Mouse (Mus musculus): ENCODE measurements around the gene Slc36a3.

The Slc36a3 gene

GRCm38 (mm10) chr11:55144011-55144410 lies 7.5 kb downstream of the Slc36a3 start:
- no peak for DNase-seq (ENCODE audit: low read depth, low spot score)

GRCm38 (mm10) chr11:55141502-55141901 lies 10.0 kb downstream of the Slc36a3 start:
- DNase-seq (ENCODE audit: low read depth, low spot score) = no peak

GRCm38 (mm10) chr11:55137646-55138045 lies 13.9 kb downstream of the Slc36a3 start:
- DNase-seq (ENCODE audit: low read depth, low spot score) = no peak

- no peak for DNase-seq (ENCODE audit: low read depth, low spot score)
These were observed 14.5 kb downstream of the Slc36a3 start for GRCm38 (mm10) chr11:55136770-55137547.

GRCm38 (mm10) chr11:55134871-55135270 lies 16.6 kb downstream of the Slc36a3 start:
- no peak for DNase-seq (ENCODE audit: low read depth, low spot score)

GRCm38 (mm10) chr11:55134407-55134806 lies 17.1 kb downstream of the Slc36a3 start:
- no peak for DNase-seq (ENCODE audit: low read depth, low spot score)

- DNase-seq (ENCODE audit: low read depth, low spot score) = no peak
These were observed 18.3 kb downstream of the Slc36a3 start for GRCm38 (mm10) chr11:55133204-55133603.

- DNase-seq (ENCODE audit: low read depth, low spot score) = no peak
These were observed 19.6 kb downstream of the Slc36a3 start for GRCm38 (mm10) chr11:55131946-55132345.

GRCm38 (mm10) chr11:55131077-55131742 lies 20.3 kb downstream of the Slc36a3 start:
- peak; percentile 89 for DNase-seq (ENCODE audit: low read depth, low spot score)

- no peak for DNase-seq (ENCODE audit: low read depth, low spot score)
These were observed 23.1 kb downstream of the Slc36a3 start for GRCm38 (mm10) chr11:55128411-55128810.

- DNase-seq (ENCODE audit: low read depth, low spot score) = no peak
These were observed 23.6 kb downstream of the Slc36a3 start for GRCm38 (mm10) chr11:55127937-55128336.

GRCm38 (mm10) chr11:55126663-55127062 lies 24.8 kb downstream of the Slc36a3 start:
- DNase-seq (ENCODE audit: low read depth, low spot score) = no peak

GRCm38 (mm10) chr11:55121430-55121829 lies 30.1 kb downstream of the Slc36a3 start:
- DNase-seq (ENCODE audit: low read depth, low spot score) = no peak

- DNase-seq (ENCODE audit: low read depth, low spot score) = peak; percentile 64
These were observed 30.7 kb downstream of the Slc36a3 start for GRCm38 (mm10) chr11:55120821-55121271.

- DNase-seq (ENCODE audit: low read depth, low spot score) = peak; percentile 53
These were observed 31.2 kb downstream of the Slc36a3 start for GRCm38 (mm10) chr11:55120279-55120678.

- DNase-seq (ENCODE audit: low read depth, low spot score) = no peak
These were observed 34.5 kb downstream of the Slc36a3 start for GRCm38 (mm10) chr11:55117031-55117430.

GRCm38 (mm10) chr11:55116004-55116403 lies 35.5 kb downstream of the Slc36a3 start:
- DNase-seq (ENCODE audit: low read depth, low spot score) = no peak

- DNase-seq (ENCODE audit: low read depth, low spot score) = peak; percentile 55
These were observed 37.2 kb downstream of the Slc36a3 start for GRCm38 (mm10) chr11:55114291-55114690.

GRCm38 (mm10) chr11:55113861-55114250 lies 37.7 kb downstream of the Slc36a3 start:
- peak; percentile 85 for DNase-seq (ENCODE audit: low read depth, low spot score)

GRCm38 (mm10) chr11:55113209-55113860 lies 38.2 kb downstream of the Slc36a3 start:
- peak; percentile 83 for DNase-seq (ENCODE audit: low read depth, low spot score)

- DNase-seq (ENCODE audit: low read depth, low spot score) = no peak
These were observed 40.8 kb downstream of the Slc36a3 start for GRCm38 (mm10) chr11:55110566-55111169.

Data from R1 (cell line).